22 mouse cellular contexts compared by ENCODE assay signal in genomic region chr2:161266476-161266875, GRCm38 (mm10).
"Had no signal": no experiment of that assay in that cellular context is flagged by ENCODE, and none has a peak within 500 bp of the region (broad histone marks: within the 10 kb centered on the region; RNA-seq: fewer than 3 reads in every experiment).

No protein-coding gene starts in this region.

- H3K9ac ChIP-seq: limb, embryonic 13.5 days; liver, embryonic 12.5 days; liver, embryonic 15.5 days; lung, embryonic 15.5 days; midbrain, embryonic 15.5 days; neural tube, embryonic 12.5 days; neural tube, embryonic 15.5 days had no signal

- H3K4me3 ChIP-seq: layer of hippocampus, adult 2 months; limb, embryonic 13.5 days; liver, embryonic 12.5 days; liver, embryonic 15.5 days; lung, embryonic 15.5 days; megakaryocyte, embryonic 14.5 days; midbrain, embryonic 10.5 days; midbrain, embryonic 15.5 days; neural tube, embryonic 12.5 days; neural tube, embryonic 15.5 days had no signal

- ATAC-seq: liver, embryonic 12.5 days; midbrain, embryonic 15.5 days had no signal

- H3K27ac ChIP-seq: kidney, postnatal 0 days; layer of hippocampus, adult 2 months; limb, embryonic 13.5 days; liver, embryonic 12.5 days; liver, embryonic 15.5 days; lung, embryonic 15.5 days; midbrain, embryonic 10.5 days; midbrain, embryonic 15.5 days; neural tube, embryonic 12.5 days; neural tube, embryonic 15.5 days; stomach, postnatal 0 days had no signal

- H3K4me1 ChIP-seq: liver, embryonic 12.5 days; liver, embryonic 15.5 days; lung, embryonic 15.5 days; megakaryocyte, embryonic 14.5 days; neural tube, embryonic 12.5 days had no signal

- H3K4me2 ChIP-seq: limb, embryonic 13.5 days; liver, embryonic 12.5 days; liver, embryonic 15.5 days; lung, embryonic 15.5 days; midbrain, embryonic 15.5 days; neural tube, embryonic 12.5 days; neural tube, embryonic 15.5 days had no signal

- H3K27me3 ChIP-seq: limb, embryonic 13.5 days; liver, embryonic 12.5 days; liver, embryonic 15.5 days; lung, embryonic 15.5 days; megakaryocyte, embryonic 14.5 days; midbrain, embryonic 15.5 days; neural tube, embryonic 12.5 days; neural tube, embryonic 15.5 days had no signal

- H3K36me3 ChIP-seq: limb, embryonic 13.5 days; liver, embryonic 12.5 days; liver, embryonic 15.5 days; lung, embryonic 15.5 days; midbrain, embryonic 10.5 days; midbrain, embryonic 15.5 days; neural tube, embryonic 12.5 days; neural tube, embryonic 15.5 days had no signal

- DNase-seq: kidney, adult 9 months; kidney, postnatal 25 days; left cerebral cortex, postnatal 4 days; liver; lung, adult 18-20 months; lung, postnatal 10 days; lung, postnatal 36 days; thymus, adult 2 months; thymus, postnatal 14 days; thymus, postnatal 4 days had no signal

- H3K9me3 ChIP-seq: limb, embryonic 13.5 days; liver, embryonic 12.5 days; liver, embryonic 15.5 days; lung, embryonic 15.5 days; midbrain, embryonic 10.5 days; midbrain, embryonic 15.5 days; neural tube, embryonic 12.5 days; neural tube, embryonic 15.5 days had no signal
